Mouse (Mus musculus) adrenal gland, postnatal 36 days (tissue): ENCODE data around the gene Sohlh1. TPM values are rescaled to one million over a fixed set of nuclear protein-coding genes. Genes with fewer than 3 reads are reported as not detected.
"Not testable (repeated sequence)": the region's sequence is repeated elsewhere in the genome, so short reads cannot be mapped to it uniquely, and the experiment has no call there.

ENCODE experiments used
- DNase-seq, 2 experiments: peaks; one replicate each; pipeline ENCODE4 v3.0.0; 2021; ENCODE audit warnings: mixed read lengths in 1 of 2
- total RNA-seq, 2 experiments: library from RNA; stranded (reverse); gene quantifications; 2 replicates each; pipeline ENCODE4 v1.2.3; 2021

Gene Sohlh1
- total RNA-seq, 2 experiments from 2014 or later = not detected

- DNase-seq = peak; percentile 31 to 42
Measured at GRCm38 (mm10) chr2:25842161-25842560, 4.9 kb downstream of the Sohlh1 start.

GRCm38 (mm10) chr2:25836291-25836690, 10.8 kb downstream of the Sohlh1 start:
- DNase-seq = peak; percentile 71 to 76

- no peak for DNase-seq
Measured at GRCm38 (mm10) chr2:25830786-25831185, 16.3 kb downstream of the Sohlh1 start.

GRCm38 (mm10) chr2:25828344-25828947, 18.6 kb downstream of the Sohlh1 start:
- no peak for DNase-seq

GRCm38 (mm10) chr2:25824751-25825150, 22.3 kb downstream of the Sohlh1 start:
- DNase-seq = no peak

- DNase-seq = peak; percentile 19 to 31
Measured at GRCm38 (mm10) chr2:25822806-25823205, 24.2 kb downstream of the Sohlh1 start, which contains the start of gene Lcn9. TSS of gene Lcn9 (plus strand) at chr2:25823153.

- not testable (repeated sequence) for DNase-seq
Measured at GRCm38 (mm10) chr2:25815748-25816147, 31.3 kb downstream of the Sohlh1 start, which contains the start of gene Glt6d1. TSS of gene Glt6d1 (minus strand) at chr2:25815848.

- DNase-seq = no peak
Measured at GRCm38 (mm10) chr2:25813364-25813763, 33.7 kb downstream of the Sohlh1 start.

- DNase-seq = peak; percentile 15 to 22
Measured at GRCm38 (mm10) chr2:25811711-25812110, 35.3 kb downstream of the Sohlh1 start.

- no peak for DNase-seq
Measured at GRCm38 (mm10) chr2:25798065-25798464, 49.0 kb downstream of the Sohlh1 start.

GRCm38 (mm10) chr2:25797635-25798034, 49.4 kb downstream of the Sohlh1 start:
- no peak for DNase-seq

Other genes starting within 250 kb of the Sohlh1 start
- gene Rabl6, start 238.7 kb downstream of the Sohlh1 start, total RNA-seq = 10 to 100 TPM; 85.4 to 97.5 TPM
- gene Ccdc183, start 229.6 kb downstream of the Sohlh1 start, total RNA-seq = not detected
- gene Tmem141, start 225.2 kb downstream of the Sohlh1 start, total RNA-seq = 10 to 100 TPM; 22.1 to 38.9 TPM
- gene Fcna, start 219.2 kb downstream of the Sohlh1 start, total RNA-seq = 10 to 100 TPM in 1 of 2 experiments, 1 to 10 TPM in 1; 4.5 to 14.3 TPM
- not detected for gene Lcn8, start 194.1 kb downstream of the Sohlh1 start, total RNA-seq
- not detected for gene Lcn5, start 189.3 kb downstream of the Sohlh1 start, total RNA-seq
- not detected for gene Lcn6, start 170.5 kb downstream of the Sohlh1 start, total RNA-seq
- not detected for gene Lcn10, start 164.5 kb downstream of the Sohlh1 start, total RNA-seq
- under 1 TPM in 1 of 2 experiments, not detected in 1; 0.53 TPM for gene Obp2a, start 147.2 kb downstream of the Sohlh1 start, total RNA-seq
- 10 to 100 TPM; 43.5 to 45.0 TPM for gene Bmyc, start 140.5 kb downstream of the Sohlh1 start, total RNA-seq
- gene Obp2b, start 110.2 kb downstream of the Sohlh1 start, total RNA-seq = not detected
- not detected for gene Lcn3, start 81.7 kb downstream of the Sohlh1 start, total RNA-seq
- not detected for gene Lcn11, start 70.2 kb downstream of the Sohlh1 start, total RNA-seq
- gene Gm13539, start 65.0 kb downstream of the Sohlh1 start, total RNA-seq = not detected
- not detected for gene Glt6d1, start 31.4 kb downstream of the Sohlh1 start, total RNA-seq
- not detected for gene Lcn9, start 24.1 kb downstream of the Sohlh1 start, total RNA-seq
- 1 to 10 TPM; 2.3 to 2.6 TPM for gene Kcnt1, start 16.5 kb upstream of the Sohlh1 start, total RNA-seq
- gene Camsap1, start 136.0 kb upstream of the Sohlh1 start, total RNA-seq = 10 to 100 TPM; 38.3 to 49.3 TPM
- gene Ubac1, start 174.5 kb upstream of the Sohlh1 start, total RNA-seq = 10 to 100 TPM; 38.1 to 38.8 TPM